Mouse (Mus musculus): ENCODE results near the gene Efna2. TPM values are rescaled to one million over a fixed set of nuclear protein-coding genes. Genes with fewer than 3 reads are reported as not detected.

The Efna2 gene
- under 1 TPM; 0.26 to 0.54 TPM for total RNA-seq (2021)
- long read RNA-seq, experiment 1, result 0 reads
- long read RNA-seq, experiment 2, partial matches to known transcripts, result 0 of 1 reads
- long read RNA-seq, experiment 2, other reads (novel, unspliced or antisense), result 0 of 1 reads

- no peak for DNase-seq
Measured at GRCm38 (mm10) chr10:80179068-80180051, at the start of gene Efna2. Gene Efna2 (plus strand): TSS chr10:80179482.

- peak; percentile 6 for DNase-seq
Measured at GRCm38 (mm10) chr10:80129846-80130245, 49.4 kb upstream of the Efna2 start.

GRCm38 (mm10) chr10:80130403-80131031 is 48.8 kb upstream of the Efna2 start:
- peak; percentile 5 for DNase-seq

GRCm38 (mm10) chr10:80131316-80131951 is 47.8 kb upstream of the Efna2 start:
- DNase-seq, result peak; percentile 13

- DNase-seq, result peak; percentile 6
Measured at GRCm38 (mm10) chr10:80131952-80132350, 47.3 kb upstream of the Efna2 start.

- DNase-seq, result peak; percentile 54
Measured at GRCm38 (mm10) chr10:80133226-80133849, 45.9 kb upstream of the Efna2 start.

GRCm38 (mm10) chr10:80134421-80134820 is 44.9 kb upstream of the Efna2 start:
- DNase-seq, result no peak

GRCm38 (mm10) chr10:80135161-80135560 is 44.1 kb upstream of the Efna2 start:
- no peak for DNase-seq

GRCm38 (mm10) chr10:80135641-80136040 is 43.6 kb upstream of the Efna2 start:
- no peak for DNase-seq

GRCm38 (mm10) chr10:80136179-80136951 is 42.9 kb upstream of the Efna2 start:
- no peak for DNase-seq

DNA sequence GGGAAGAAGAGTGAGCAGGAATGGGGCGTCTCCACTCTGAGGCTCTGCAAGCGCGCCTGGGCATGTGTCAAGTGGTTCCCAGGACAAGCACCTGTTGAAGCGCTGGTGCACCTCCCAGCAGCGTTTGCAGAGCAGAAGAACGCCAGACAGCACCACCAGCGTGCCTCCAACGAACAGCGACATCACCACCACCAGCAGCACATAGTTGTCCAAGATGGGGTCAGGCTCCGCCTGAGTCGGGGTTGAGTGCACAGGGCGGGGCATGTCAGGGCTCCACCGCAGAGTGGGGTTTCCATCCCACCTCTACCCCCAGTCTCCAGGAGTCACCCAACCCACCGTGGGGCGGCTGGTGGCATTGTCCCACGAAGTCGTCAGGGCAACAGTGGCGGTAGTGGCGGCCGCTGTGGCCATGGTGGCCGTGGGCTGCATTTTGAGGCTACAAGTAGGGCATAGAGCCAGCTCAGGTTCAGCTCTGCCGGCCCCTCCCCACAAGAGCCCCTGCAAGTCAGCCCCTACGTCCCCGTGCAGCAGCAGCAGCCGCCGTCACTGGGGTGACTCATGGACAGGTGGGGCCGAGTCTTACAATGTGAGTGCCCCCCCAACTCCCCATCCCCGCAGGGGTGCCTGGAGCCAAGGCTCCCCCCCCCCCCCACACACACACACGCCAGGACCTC is 42.2 kb upstream of the Efna2 start:
- DNase-seq, result no peak

- no peak for DNase-seq
Measured at GRCm38 (mm10) chr10:80137626-80138552, 41.4 kb upstream of the Efna2 start.

GRCm38 (mm10) chr10:80138553-80139438 is 40.5 kb upstream of the Efna2 start, which contains the start of gene Atp5d:
Gene Atp5d (plus strand): TSS chr10:80138632.
- DNase-seq, result peak; percentile 58

DNA sequence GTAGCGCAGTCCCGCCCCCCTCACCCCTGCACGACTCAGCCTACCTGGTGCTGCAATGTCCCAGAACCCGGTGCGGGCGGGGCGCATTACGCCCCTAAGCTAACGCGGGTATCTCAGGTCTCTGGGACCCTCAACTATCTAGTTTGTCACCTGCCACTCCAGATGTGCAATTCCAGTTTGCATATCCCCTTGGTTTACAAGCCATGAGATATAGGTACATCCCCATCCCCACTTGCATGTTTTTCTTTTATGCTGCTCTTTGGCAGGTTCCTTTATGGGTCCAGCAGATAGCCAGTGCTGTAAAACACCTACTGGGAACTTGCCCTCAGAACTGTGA is 39.9 kb upstream of the Efna2 start:
- no peak for DNase-seq

GRCm38 (mm10) chr10:80139975-80140665 is 39.2 kb upstream of the Efna2 start:
- no peak for DNase-seq

- DNase-seq, result no peak
Measured at GRCm38 (mm10) chr10:80140666-80141035, 38.6 kb upstream of the Efna2 start, which contains the start of gene Cbarp. Gene Cbarp (minus strand): TSS chr10:80140835.

GRCm38 (mm10) chr10:80141243-80141642 is 38.0 kb upstream of the Efna2 start:
- DNase-seq, result peak; percentile 96
